Mouse (Mus musculus) kidney, postnatal 0 days (tissue): ENCODE results near the gene Snx9. TPM values are rescaled to one million over a fixed set of nuclear protein-coding genes. Genes with fewer than 3 reads are reported as not detected.

Experiments
- ATAC-seq: fragments of 200-750 bp; cut with Nextera tagmentation; replicated peaks from 2 replicates; pipeline ENCODE4 v1.8.0; 2017; ENCODE audit warnings: low read depth, moderate number of reproducible peaks, moderate TSS enrichment, moderate library complexity; ENCODE audit not compliant: low FRiP score
- DNase-seq: peaks from one replicate; pipeline ENCODE4 v3.0.0-alpha.2; 2016; ENCODE audit warnings: low spot score
- H3K27ac ChIP-seq: fragments of 300-500 bp; sonication (generic); 2 replicates; pipeline ENCODE4 v1.5.1; 2014; ENCODE audit warnings: mild to moderate bottlenecking
- H3K27me3 ChIP-seq: fragments of 300-500 bp; sonication (generic); 2 replicates; pipeline ENCODE4 v1.6.1; 2014; ENCODE audit warnings: low read length, mixed read lengths; ENCODE audit not compliant: insufficient read depth
- H3K36me3 ChIP-seq: fragments of 300-500 bp; sonication (generic); 2 replicates; pipeline ENCODE4 v1.6.1; 2014; ENCODE audit warnings: low read length, mixed read lengths; ENCODE audit not compliant: insufficient read depth
- H3K4me1 ChIP-seq: fragments of 300-500 bp; sonication (generic); replicated peaks from 2 replicates; pipeline ENCODE4 v1.6.1; 2014; ENCODE audit warnings: antibody characterized with exemption, low read length, mixed read lengths; ENCODE audit not compliant: insufficient read depth
- H3K4me2 ChIP-seq: fragments of 300-500 bp; sonication (generic); 2 replicates; pipeline ENCODE4 v1.6.1; 2014; ENCODE audit warnings: mild to moderate bottlenecking, low read length, moderate library complexity, mixed read lengths
- H3K4me3 ChIP-seq: fragments of 300-500 bp; sonication (generic); replicated peaks from 2 replicates; pipeline ENCODE4 v1.5.1; 2014; ENCODE audit warnings: low read depth, low read length
- H3K9ac ChIP-seq: fragments of 300-500 bp; sonication (generic); 2 replicates; pipeline ENCODE4 v1.6.1; 2014; ENCODE audit warnings: low read depth, low read length
- H3K9me3 ChIP-seq: fragments of 300-500 bp; sonication (generic); replicated peaks from 2 replicates; pipeline ENCODE4 v1.6.1; 2016; ENCODE audit warnings: low read length, inconsistent platforms, mixed read lengths
- CTCF ChIP-seq: IDR thresholded peaks from 2 replicates; pipeline ENCODE4 v1.5.1; 2016; ENCODE audit warnings: antibody characterized with exemption, low read depth, mild to moderate bottlenecking, moderate library complexity
- WGBS: fragments of 180-500 bp; shearing (Covaris S2); extraction: QIAGEN DNeasy Blood & Tissue Kit; methylation state at CpG from one replicate; pipeline ENCODE4 v1.1.7; 2014; 5-methylcytosine and 5-hydroxymethylcytosine counted together
- polyA plus RNA-seq: library from polyadenylated mRNA; unstranded; fragments of >200 nt; fragmentation: Nextera tagmentation; extraction: Ambion mirVana; gene quantifications from 2 replicates; pipeline ENCODE4 v1.2.1, GENCODE M21; 2015

Snx9 gene
- polyA plus RNA-seq, 1 experiment from 2014 or later = 41.9 TPM

DNA sequence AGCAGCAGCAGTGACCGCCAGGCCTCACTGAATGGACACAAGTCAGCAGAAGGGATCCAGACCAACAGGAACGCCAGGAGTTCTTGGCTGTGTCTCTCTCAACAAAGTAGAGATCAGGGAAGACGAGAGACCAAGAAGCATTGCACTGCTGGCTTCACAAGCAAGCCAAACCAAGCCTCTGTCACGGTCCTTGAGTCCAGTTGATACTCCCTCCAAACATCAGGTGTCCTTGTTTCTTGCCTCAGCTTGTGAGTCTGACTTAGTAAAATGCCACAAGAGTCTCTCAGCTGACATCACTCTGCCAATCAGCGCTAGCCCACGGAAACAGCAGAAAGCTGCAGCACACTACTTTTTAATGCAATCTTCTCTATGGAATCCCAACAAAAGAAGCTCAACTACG lies 15.3 kb downstream of the Snx9 start:
- WGBS = 77% methylated on average over 7 of the region's 7 CpGs
- H3K4me2 ChIP-seq = no peak overlapping the region
- H3K27me3 ChIP-seq = no peaks in the 10 kb centered on the region
- H3K4me1 ChIP-seq = 0 out of 2 replicates have a peak, but pooled peaks cover 4% of the 10 kb centered on the region
- H3K9ac ChIP-seq = no peak overlapping the region
- no peak overlapping the region for H3K4me3 ChIP-seq
- H3K27ac ChIP-seq = no peak overlapping the region
- H3K36me3 ChIP-seq = no peaks in the 10 kb centered on the region
- H3K9me3 ChIP-seq = no peaks in the 10 kb centered on the region
- no peak; the same call in 1 of the 2 replicates for ATAC-seq
- DNase-seq = no peak
- TF ChIP-seq CTCF = no peak

DNA sequence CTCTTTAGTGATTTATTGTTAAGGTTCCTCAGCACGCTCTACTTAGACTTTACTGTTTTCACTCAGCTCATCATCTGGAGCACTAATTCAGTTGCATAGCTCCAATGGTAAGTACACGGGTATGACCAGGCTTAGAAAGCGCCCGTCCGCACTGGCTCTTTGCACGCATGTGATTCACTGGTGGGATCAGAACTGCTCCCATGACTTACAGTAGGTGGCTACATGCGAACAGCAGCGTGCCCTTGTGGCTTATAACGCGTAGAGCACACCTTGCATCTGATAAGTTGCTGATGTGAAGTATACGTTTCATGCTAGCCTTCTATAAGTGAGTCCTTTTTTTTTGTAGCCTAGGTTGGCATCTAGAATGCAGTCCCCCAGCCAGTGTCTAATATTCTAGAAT lies 16.1 kb downstream of the Snx9 start:
- Histone ChIP-seq H3K36me3 (no peaks in the 10 kb centered on the region), H3K9ac (no peak overlapping the region), H3K27ac (no peak overlapping the region), H3K4me3 (no peak overlapping the region), H3K27me3 (no peaks in the 10 kb centered on the region), H3K9me3 (no peaks in the 10 kb centered on the region), H3K4me2 (no peak overlapping the region), H3K4me1 (0 out of 2 replicates have a peak, but pooled peaks cover 4% of the 10 kb centered on the region)
- no peak for DNase-seq
- no peak for TF ChIP-seq CTCF
- WGBS = 93% methylated on average over 11 of the region's 11 CpGs
- ATAC-seq = no peak

DNA sequence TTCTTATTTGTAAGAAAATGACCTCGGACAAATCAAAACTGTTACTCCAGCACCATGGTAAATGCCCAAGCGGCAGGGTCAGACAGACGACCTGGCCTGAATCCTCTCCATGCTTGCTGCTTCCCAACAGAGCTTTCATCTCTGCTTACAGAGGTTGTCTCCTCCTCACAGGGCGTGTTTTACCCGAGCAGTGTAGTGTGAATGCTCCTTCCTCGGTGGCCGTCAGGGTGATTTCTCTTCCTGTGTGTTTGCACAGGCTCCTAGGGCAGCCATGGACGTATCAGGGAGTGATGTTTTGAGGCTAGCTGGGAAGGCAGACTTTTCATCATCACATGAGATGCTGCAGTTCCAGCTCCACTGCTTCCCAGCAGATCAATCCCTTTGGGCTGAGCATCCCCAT lies 17.1 kb downstream of the Snx9 start:
- ATAC-seq (no peak), DNase-seq (peak; percentile 60)
- Histone ChIP-seq H3K9me3 (no peaks in the 10 kb centered on the region), H3K27ac (no peak overlapping the region), H3K36me3 (no peaks in the 10 kb centered on the region), H3K9ac (no peak overlapping the region), H3K4me2 (no peak overlapping the region), H3K27me3 (no peaks in the 10 kb centered on the region), H3K4me3 (no peak overlapping the region), H3K4me1 (0 out of 2 replicates have a peak, but pooled peaks cover 4% of the 10 kb centered on the region)
- TF ChIP-seq CTCF = no peak
- 26% methylated on average over 8 of the region's 8 CpGs for WGBS

DNA sequence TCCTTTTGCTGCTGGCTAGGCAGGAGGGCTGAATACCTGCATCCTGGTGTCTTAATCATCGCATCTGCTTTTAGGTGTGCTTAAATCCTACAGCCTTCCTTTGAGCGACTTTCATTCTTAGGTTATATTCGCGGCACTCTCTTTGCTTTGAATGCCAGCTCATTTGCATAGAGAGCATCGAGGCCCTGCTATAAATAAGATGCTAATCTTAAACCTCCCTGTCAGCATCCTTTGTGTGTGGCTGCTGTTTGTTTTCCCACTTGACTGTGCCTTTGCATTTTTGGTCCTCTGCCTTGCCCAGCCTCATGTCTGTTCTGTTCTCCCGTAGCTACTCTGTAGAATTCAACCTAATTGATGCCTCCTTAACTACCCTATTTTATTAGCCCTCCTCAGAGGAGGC lies 21.2 kb downstream of the Snx9 start:
- Histone ChIP-seq H3K27me3 (no peaks in the 10 kb centered on the region), H3K36me3 (no peaks in the 10 kb centered on the region), H3K4me1 (0 out of 2 replicates have a peak, but pooled peaks cover 4% of the 10 kb centered on the region), H3K9me3 (no peaks in the 10 kb centered on the region), H3K4me3 (no peak overlapping the region), H3K4me2 (no peak overlapping the region), H3K27ac (no peak overlapping the region), H3K9ac (no peak overlapping the region)
- ATAC-seq (no peak), DNase-seq (no peak)
- TF ChIP-seq CTCF = no peak
- WGBS = 33% methylated on average over 6 of the region's 6 CpGs

DNA sequence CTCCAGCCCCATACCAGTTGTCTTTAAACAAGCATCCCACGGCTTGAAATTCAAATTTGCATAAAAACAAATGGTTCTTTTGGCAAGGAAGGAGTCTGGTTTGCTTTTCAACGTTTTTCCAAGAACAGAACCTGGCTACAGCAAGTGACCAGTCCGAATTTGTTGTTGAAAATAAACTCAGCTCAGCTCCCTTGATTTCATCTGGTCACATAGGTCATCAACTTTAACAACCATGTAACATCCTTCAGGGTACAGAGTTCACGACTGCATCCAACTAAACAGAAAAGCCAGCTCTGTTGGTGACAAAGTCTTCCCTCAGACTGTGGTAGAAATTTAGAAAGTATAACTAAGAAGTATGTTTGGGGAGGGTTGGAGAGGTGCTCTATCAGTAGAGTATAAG lies 21.7 kb downstream of the Snx9 start:
- DNase-seq (no peak), ATAC-seq (no peak)
- no peaks in the 10 kb centered on the region for H3K27me3 ChIP-seq
- no peaks in the 10 kb centered on the region for H3K9me3 ChIP-seq
- no peaks in the 10 kb centered on the region for H3K36me3 ChIP-seq
- WGBS = 29% methylated on average over 4 of the region's 4 CpGs
- no peak overlapping the region for H3K27ac ChIP-seq
- no peak for TF ChIP-seq CTCF
- H3K4me1 ChIP-seq = peaks cover 9% of the 10 kb centered on the region; the same call in 1 of the 2 replicates
- no peak overlapping the region for H3K9ac ChIP-seq
- H3K4me3 ChIP-seq = no peak overlapping the region
- no peak overlapping the region for H3K4me2 ChIP-seq

DNA sequence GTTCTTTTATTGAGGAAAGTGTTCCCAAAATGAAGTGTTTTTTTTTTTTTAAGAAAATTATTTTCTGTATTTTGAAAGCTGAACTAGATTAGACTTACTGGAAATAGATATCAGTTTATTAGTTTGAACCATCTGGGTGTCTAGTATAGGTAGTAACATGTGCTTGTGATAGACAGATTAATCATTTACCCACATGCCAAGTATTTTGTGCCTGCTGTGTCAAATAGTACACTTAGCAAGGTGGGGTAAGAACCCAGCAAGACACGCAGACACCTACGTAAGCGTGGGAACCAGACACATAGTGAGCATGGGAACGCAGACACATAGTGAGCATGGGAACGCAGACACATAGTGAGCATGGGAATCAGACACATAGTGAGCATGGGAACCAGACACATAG lies 22.6 kb downstream of the Snx9 start:
- H3K4me1 ChIP-seq = peaks cover 15% of the 10 kb centered on the region
- H3K36me3 ChIP-seq = no peaks in the 10 kb centered on the region
- DNase-seq (no peak), ATAC-seq (no peak)
- WGBS = 95% methylated on average over 5 of the region's 5 CpGs
- no peak overlapping the region for H3K4me2 ChIP-seq
- no peak overlapping the region for H3K9ac ChIP-seq
- no peak overlapping the region for H3K4me3 ChIP-seq
- H3K27me3 ChIP-seq = no peaks in the 10 kb centered on the region
- no peaks in the 10 kb centered on the region for H3K9me3 ChIP-seq
- TF ChIP-seq CTCF = no peak
- H3K27ac ChIP-seq = no peak overlapping the region

DNA sequence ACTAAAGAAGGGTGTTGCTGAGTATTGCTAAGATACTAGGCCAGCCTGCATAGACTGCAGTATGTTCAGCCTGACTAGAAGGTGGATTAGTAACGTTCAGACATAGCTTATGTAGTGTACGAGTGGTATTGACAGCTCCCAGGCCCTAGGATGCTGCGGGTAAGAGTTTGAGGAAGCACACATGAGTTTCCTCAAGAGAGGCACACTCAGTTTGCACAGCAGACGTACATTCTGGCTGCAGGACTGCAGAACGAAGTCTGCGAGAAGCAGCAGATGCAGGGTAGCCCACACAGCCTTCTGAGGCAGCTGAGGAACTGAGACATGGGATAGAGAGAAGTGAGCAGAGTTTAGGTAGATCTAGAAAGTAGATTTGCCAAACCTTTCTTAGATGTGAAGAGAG lies 26.3 kb downstream of the Snx9 start:
- Histone ChIP-seq H3K9me3 (no peaks in the 10 kb centered on the region), H3K27me3 (no peaks in the 10 kb centered on the region), H3K9ac (no peak overlapping the region), H3K27ac (no peak overlapping the region), H3K4me3 (no peak overlapping the region), H3K4me2 (no peak overlapping the region), H3K4me1 (peaks cover 38% of the 10 kb centered on the region), H3K36me3 (no peaks in the 10 kb centered on the region)
- 77% methylated on average over 6 of the region's 6 CpGs for WGBS
- ATAC-seq = no peak
- TF ChIP-seq CTCF = no peak
- DNase-seq = no peak
